Mouse (Mus musculus) MEL (cell line): ENCODE results near the gene Cbx6. TPM values are rescaled to one million over a fixed set of nuclear protein-coding genes. Genes with fewer than 3 reads are reported as not detected.

ENCODE experiments used
- DNase-seq: peaks from one replicate; pipeline ENCODE4 v3.0.0; 2011; ENCODE audit warnings: low read depth, low spot score
- H3K27ac ChIP-seq: 2 replicates; pipeline ENCODE4 v1.5.1; 2012; ENCODE audit warnings: low read depth, mild to moderate bottlenecking, control low read depth, low read length, moderate library complexity; ENCODE audit not compliant: control insufficient read depth
- H3K27me3 ChIP-seq, 2 experiments: fragments of 150-350 bp in 1 of 2; sonication (generic) in 1 of 2; 2 replicates each; pipeline ENCODE4 v1.6.1; 2012; ENCODE audit warnings: low read length in 2 of 2, mild to moderate bottlenecking in 2 of 2, improper control_type of control experiment in 1 of 2, moderate library complexity in 1 of 2; ENCODE audit not compliant: insufficient read depth in 2 of 2, control insufficient read depth in 1 of 2
- H3K36me3 ChIP-seq, 2 experiments: 2 replicates each; pipeline ENCODE4 v1.6.1; 2012 to 2014; ENCODE audit warnings: low read length in 2 of 2, improper control_type of control experiment in 1 of 2, inconsistent platforms in 1 of 2, mild to moderate bottlenecking in 1 of 2; ENCODE audit not compliant: insufficient read depth in 2 of 2, control insufficient read depth in 1 of 2
- H3K4me1 ChIP-seq, 2 experiments: fragments of 150-350 bp in 1 of 2; sonication (generic) in 1 of 2; 2 replicates each; pipeline ENCODE4 v1.6.1; 2012; ENCODE audit warnings: low read length in 2 of 2, improper control_type of control experiment in 1 of 2, mild to moderate bottlenecking in 1 of 2; ENCODE audit not compliant: insufficient read depth in 2 of 2, control insufficient read depth in 1 of 2
- H3K4me3 ChIP-seq, 2 experiments: fragments of 150-350 bp in 1 of 2; sonication (generic) in 1 of 2; 2 replicates each; pipeline ENCODE4 v1.5.1; 2012; ENCODE audit warnings: low read depth in 2 of 2, low read length in 2 of 2, mild to moderate bottlenecking in 2 of 2, moderate library complexity in 2 of 2, control low read depth in 1 of 2, improper control_type of control experiment in 1 of 2; ENCODE audit not compliant: control insufficient read depth in 1 of 2, insufficient read depth in 1 of 2
- H3K79me2 ChIP-seq: 2 replicates; pipeline ENCODE4 v1.6.1; 2012; ENCODE audit warnings: mild to moderate bottlenecking, low read length, moderate library complexity; ENCODE audit not compliant: control insufficient read depth, poor library complexity, insufficient read depth
- H3K9ac ChIP-seq: 2 replicates; pipeline ENCODE4 v1.6.1; 2012; ENCODE audit warnings: low read depth, mild to moderate bottlenecking, control low read depth, low read length, moderate library complexity; ENCODE audit not compliant: control insufficient read depth, poor library complexity, severe bottlenecking
- H3K9me3 ChIP-seq: fragments of 150-350 bp; sonication (generic); replicated peaks from 2 replicates; pipeline ENCODE4 v1.6.1; 2012; ENCODE audit warnings: mild to moderate bottlenecking, low read length, improper control_type of control experiment, moderate library complexity; ENCODE audit not compliant: insufficient read depth
- BHLHE40 ChIP-seq: IDR thresholded peaks from 2 replicates; pipeline ENCODE4 v1.6.1; 2012; ENCODE audit warnings: low read depth, mild to moderate bottlenecking, inconsistent platforms, low read length, improper control_type of control experiment, borderline replicate concordance
- CHD1 ChIP-seq: IDR thresholded peaks from 2 replicates; pipeline ENCODE4 v1.6.1; 2012; ENCODE audit warnings: low read depth, mild to moderate bottlenecking, inconsistent platforms, low read length, improper control_type of control experiment
- CHD2 ChIP-seq: IDR thresholded peaks from 2 replicates; pipeline ENCODE4 v1.6.1; 2011; ENCODE audit warnings: low read length, improper control_type of control experiment
- CTCF ChIP-seq, 3 experiments: IDR thresholded peaks in 2 of 3; conservative IDR thresholded peaks in 1 of 3; 2 replicates each; pipeline ENCODE4 v1.5.1; 2011 to 2012; ENCODE audit warnings: low read length in 3 of 3, low read depth in 2 of 3, mild to moderate bottlenecking in 2 of 3, improper control_type of control experiment in 1 of 3, inconsistent platforms in 1 of 3, mixed read lengths in 1 of 3, moderate library complexity in 1 of 3; ENCODE audit not compliant: control insufficient read depth in 1 of 3, insufficient read depth in 1 of 3, poor library complexity in 1 of 3, severe bottlenecking in 1 of 3
- E2F4 ChIP-seq: IDR thresholded peaks from 2 replicates; pipeline ENCODE4 v1.6.1; 2011; ENCODE audit warnings: low read depth, low read length, improper control_type of control experiment, borderline replicate concordance
- ELF1 ChIP-seq: IDR thresholded peaks from 2 replicates; pipeline ENCODE4 v1.6.1; 2014; ENCODE audit warnings: low read depth, mild to moderate bottlenecking, inconsistent platforms, low read length, improper control_type of control experiment, moderate library complexity
- EP300 ChIP-seq, 2 experiments: IDR thresholded peaks; 2 replicates each; pipeline ENCODE4 v1.6.1; 2011; ENCODE audit warnings: improper control_type of control experiment in 2 of 2, low read length in 2 of 2, low read depth in 1 of 2, mild to moderate bottlenecking in 1 of 2
- ETS1 ChIP-seq: IDR thresholded peaks from 2 replicates; pipeline ENCODE4 v1.6.1; 2012; ENCODE audit warnings: low read depth, mild to moderate bottlenecking, inconsistent platforms, low read length, improper control_type of control experiment, moderate library complexity
- GATA1 ChIP-seq: IDR thresholded peaks from 2 replicates; pipeline ENCODE4 v1.6.1; 2011; ENCODE audit warnings: low read depth, low read length, improper control_type of control experiment
- HCFC1 ChIP-seq: IDR thresholded peaks from 2 replicates; pipeline ENCODE4 v1.6.1; 2012; ENCODE audit warnings: low read depth, mild to moderate bottlenecking, inconsistent platforms, low read length, improper control_type of control experiment, moderate library complexity
- JUND ChIP-seq: IDR thresholded peaks from 2 replicates; pipeline ENCODE4 v1.6.1; 2011; ENCODE audit warnings: low read depth, mild to moderate bottlenecking, improper control_type of control experiment, low read length
- KAT2A ChIP-seq: conservative IDR thresholded peaks from 2 replicates; pipeline ENCODE4 v1.6.1; 2012; ENCODE audit warnings: low read depth, low read length, improper control_type of control experiment, inconsistent platforms
- MAFK ChIP-seq: IDR thresholded peaks from 2 replicates; pipeline ENCODE4 v1.6.1; 2011; ENCODE audit warnings: low read depth, mild to moderate bottlenecking, low read length, improper control_type of control experiment, borderline replicate concordance
- MYB ChIP-seq: IDR thresholded peaks from 2 replicates; pipeline ENCODE4 v1.6.1; 2011; ENCODE audit warnings: mild to moderate bottlenecking, low read depth, low read length, improper control_type of control experiment
- MYC ChIP-seq: IDR thresholded peaks from 2 replicates; pipeline ENCODE4 v1.6.1; 2011; ENCODE audit warnings: low read depth, mild to moderate bottlenecking, low read length, improper control_type of control experiment, moderate library complexity
- NELFE ChIP-seq: IDR thresholded peaks from 2 replicates; pipeline ENCODE4 v1.6.1; 2011; ENCODE audit warnings: low read depth, low read length, improper control_type of control experiment
- NRF1 ChIP-seq: IDR thresholded peaks from 2 replicates; pipeline ENCODE4 v1.6.1; 2014; ENCODE audit warnings: low read depth, mild to moderate bottlenecking, inconsistent platforms, low read length, improper control_type of control experiment, moderate library complexity; ENCODE audit not compliant: poor library complexity, insufficient read depth, severe bottlenecking
- POLR2A ChIP-seq, 2 experiments: IDR thresholded peaks; 2 replicates each; pipeline ENCODE4 v1.6.1; 2011 to 2012; ENCODE audit warnings: low read length in 2 of 2, mild to moderate bottlenecking in 2 of 2, control low read depth in 1 of 2, improper control_type of control experiment in 1 of 2, low read depth in 1 of 2, moderate library complexity in 1 of 2; ENCODE audit not compliant: control insufficient read depth in 1 of 2, insufficient read depth in 1 of 2, poor library complexity in 1 of 2
- POLR2AphosphoS2 ChIP-seq: IDR thresholded peaks from 2 replicates; pipeline ENCODE4 v1.6.1; 2011; ENCODE audit warnings: low read length, improper control_type of control experiment
- RAD21 ChIP-seq: IDR thresholded peaks from 2 replicates; pipeline ENCODE4 v1.6.1; 2011; ENCODE audit warnings: mild to moderate bottlenecking, low read depth, low read length, improper control_type of control experiment
- RCOR1 ChIP-seq: IDR thresholded peaks from 2 replicates; pipeline ENCODE4 v1.6.1; 2012; ENCODE audit warnings: low read depth, mild to moderate bottlenecking, inconsistent platforms, low read length, improper control_type of control experiment
- SIN3A ChIP-seq: IDR thresholded peaks from 2 replicates; pipeline ENCODE4 v1.6.1; 2012; ENCODE audit warnings: low read length, improper control_type of control experiment, inconsistent platforms
- TAL1 ChIP-seq: IDR thresholded peaks from 2 replicates; pipeline ENCODE4 v1.6.1; 2012; ENCODE audit warnings: mild to moderate bottlenecking, inconsistent platforms, low read length, moderate library complexity, mixed read lengths
- TBP ChIP-seq: IDR thresholded peaks from 2 replicates; pipeline ENCODE4 v1.8.0; 2011; ENCODE audit warnings: low read depth, low read length, improper control_type of control experiment
- TCF12 ChIP-seq: IDR thresholded peaks from 2 replicates; pipeline ENCODE4 v1.6.1; 2014; ENCODE audit warnings: low read depth, mild to moderate bottlenecking, inconsistent platforms, low read length, improper control_type of control experiment, moderate library complexity
- UBTF ChIP-seq: IDR thresholded peaks from 2 replicates; pipeline ENCODE4 v1.6.1; 2012; ENCODE audit warnings: low read depth, mild to moderate bottlenecking, inconsistent platforms, low read length, improper control_type of control experiment, moderate library complexity, borderline replicate concordance; ENCODE audit not compliant: insufficient read depth
- USF1 ChIP-seq: IDR thresholded peaks from 2 replicates; pipeline ENCODE4 v1.6.1; 2014; ENCODE audit warnings: low read depth, mild to moderate bottlenecking, inconsistent platforms, low read length, improper control_type of control experiment, moderate library complexity
- USF2 ChIP-seq, 2 experiments: IDR thresholded peaks; 2 replicates each; pipeline ENCODE4 v1.6.1; 2011 to 2012; ENCODE audit warnings: improper control_type of control experiment in 2 of 2, low read length in 2 of 2, borderline replicate concordance in 1 of 2, inconsistent platforms in 1 of 2, low read depth in 1 of 2, mild to moderate bottlenecking in 1 of 2; ENCODE audit not compliant: insufficient read depth in 1 of 2
- ZC3H11A ChIP-seq: IDR thresholded peaks from 2 replicates; pipeline ENCODE4 v1.6.1; 2012; ENCODE audit warnings: low read depth, mild to moderate bottlenecking, inconsistent platforms, low read length, improper control_type of control experiment
- ZKSCAN1 ChIP-seq: IDR thresholded peaks from 2 replicates; pipeline ENCODE4 v1.6.1; 2012; ENCODE audit warnings: low read depth, mild to moderate bottlenecking, inconsistent platforms, low read length, improper control_type of control experiment, moderate library complexity
- ZMIZ1 ChIP-seq: IDR thresholded peaks from 2 replicates; pipeline ENCODE4 v1.6.1; 2012; ENCODE audit warnings: low read depth, mild to moderate bottlenecking, inconsistent platforms, low read length, improper control_type of control experiment, moderate library complexity
- ZNF384 ChIP-seq: IDR thresholded peaks from 2 replicates; pipeline ENCODE4 v1.6.1; 2012; ENCODE audit warnings: low read depth, mild to moderate bottlenecking, inconsistent platforms, low read length, improper control_type of control experiment
- polyA plus RNA-seq, 2 experiments: library from polyadenylated mRNA; stranded (reverse) in 1 of 2; unstranded in 1 of 2; fragments of >175 nt in 1 of 2; fragments of >200 nt in 1 of 2; gene quantifications; 2 replicates each; pipeline versions ENCODE4 v1.2.1 to v1.2.4; 2012; ENCODE audit warnings: low replicate concordance in 2 of 2, low read depth in 1 of 2; ENCODE audit not compliant: insufficient read length in 2 of 2, insufficient read depth in 1 of 2, missing spikeins in 1 of 2
- total RNA-seq: library from RNA; depleted of rRNA; stranded (reverse); fragments of 300-350 nt; gene quantifications from 2 replicates; pipeline ENCODE4 v1.2.3, GENCODE M21; 2012

Gene Cbx6
- total and polyA plus RNA-seq, 3 experiments, result 25.1 to 43.6 TPM; not detected in 1

DNA sequence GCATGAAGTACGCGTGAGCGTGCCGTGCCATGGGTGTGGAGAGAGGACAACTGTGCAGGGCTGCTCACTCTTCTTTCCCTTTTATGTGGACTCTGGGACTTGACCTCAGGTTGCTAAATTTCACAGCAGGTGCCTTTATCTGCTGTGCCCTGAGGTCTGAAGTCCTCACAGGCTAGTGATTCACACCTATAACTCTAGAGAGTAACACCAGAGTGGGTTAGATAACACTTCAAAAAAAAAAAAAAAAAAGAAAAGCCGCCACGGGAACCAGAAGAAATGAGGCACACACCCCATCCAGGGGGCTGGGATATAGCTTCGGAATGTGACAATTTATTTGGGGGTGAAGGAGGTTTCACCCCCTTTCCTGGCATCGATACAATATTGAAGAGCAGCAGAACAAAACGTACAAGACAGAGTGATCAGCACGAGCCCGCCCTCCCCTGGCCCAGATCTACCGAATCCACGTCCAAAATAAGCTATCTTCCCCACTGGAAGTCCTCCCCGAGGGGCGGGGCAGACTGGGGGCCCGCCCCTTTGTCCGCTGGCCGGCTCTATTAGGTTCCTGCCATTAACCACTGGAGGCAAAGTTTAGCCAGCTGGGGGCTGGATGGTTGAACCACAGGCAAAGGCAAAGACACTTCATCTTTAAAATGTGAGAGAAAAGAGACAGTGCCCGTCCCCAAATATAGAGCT, 10.8 kb downstream of the Cbx6 start (continued):
- no peak for TF ChIP-seq JUND

DNA sequence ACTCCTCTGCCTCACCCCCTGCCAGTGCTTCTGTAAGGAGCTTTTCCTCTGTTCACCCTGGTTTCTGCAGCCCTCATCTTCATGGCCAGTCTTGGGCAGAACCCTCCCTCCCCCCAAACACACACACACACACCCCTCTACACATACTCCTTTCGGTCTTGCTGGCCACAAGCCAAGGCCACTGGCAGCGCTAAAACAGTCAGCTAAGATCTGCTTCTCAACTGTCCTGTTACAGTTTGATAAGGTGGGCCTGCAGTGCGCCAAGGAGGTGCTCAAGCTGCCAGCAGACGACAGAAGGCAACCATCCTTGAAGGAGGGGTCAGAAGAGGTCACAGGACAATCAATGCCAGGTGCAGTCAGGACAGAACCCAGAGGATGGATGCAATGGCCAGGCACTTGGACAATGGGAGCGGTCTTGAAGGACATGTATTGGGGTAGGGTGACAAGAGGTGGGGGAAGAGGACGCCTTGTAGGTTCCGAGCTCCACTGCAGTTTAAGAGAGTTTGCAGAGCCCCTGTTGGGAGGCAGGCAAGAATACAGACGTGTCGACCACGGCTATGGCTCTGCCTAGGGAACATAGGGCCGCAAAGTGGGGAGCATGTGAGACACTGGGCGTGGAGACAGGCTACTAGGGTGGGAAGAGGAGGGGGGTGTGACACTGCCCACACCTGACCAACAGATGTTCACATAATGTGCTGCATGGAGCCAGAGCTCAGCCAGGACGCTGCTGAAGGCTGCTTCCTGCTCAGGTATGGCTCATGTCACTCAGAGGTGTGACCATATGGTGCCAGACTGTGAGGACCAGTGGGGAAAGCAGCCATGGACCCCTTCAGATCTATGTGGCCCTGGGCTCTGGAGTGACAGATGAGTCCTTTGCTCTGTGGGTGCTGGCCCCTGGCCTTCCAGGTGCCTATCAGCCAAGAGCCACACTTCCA, 12.0 kb downstream of the Cbx6 start:
- peaks cover 0 to 27% of the 10 kb centered on the region in 2 experiments; a peak in 2 of 4 replicates for H3K36me3 ChIP-seq
- H3K79me2 ChIP-seq, result no peaks in the 10 kb centered on the region
- no peaks in the 10 kb centered on the region for H3K9me3 ChIP-seq
- peak; percentile 93 for DNase-seq
- no peaks in the 10 kb centered on the region for H3K27me3 ChIP-seq
- peaks cover 27 to 31% of the 10 kb centered on the region in 2 experiments for H3K4me1 ChIP-seq
- peak overlapping the region; percentile 15 for H3K9ac ChIP-seq
- no peak overlapping the region for H3K4me3 ChIP-seq
- H3K27ac ChIP-seq, result peak overlapping the region; percentile 72
- peak; percentile 91 for TF ChIP-seq TCF12
- peak; percentile 95 for TF ChIP-seq TAL1
- TF ChIP-seq MYB, result peak; percentile 70
- TF ChIP-seq SIN3A, result peak; percentile 71
- TF ChIP-seq MYC, result 0 out of 2 replicates have a peak, but pooled peaks have one; percentile 6
- no peak for TF ChIP-seq ELF1
- peak; percentile 43; the same call in 1 of the 2 replicates for TF ChIP-seq ZMIZ1
- TF ChIP-seq GATA1, result peak; percentile 76
- no peak for TF ChIP-seq USF1
- no peak; a peak in 1 of 4 replicates for TF ChIP-seq POLR2A (IDR thresholded peaks at IDR 0.05; ENCODE audit: control insufficient read depth in 1 of 2, insufficient read depth in 1 of 2, low read depth in 1 of 2, low read length in 2 of 2, poor library complexity in 1 of 2)
- TF ChIP-seq ZNF384, result peak; percentile 35; the same call in 1 of the 2 replicates
- TF ChIP-seq KAT2A, result no peak
- TF ChIP-seq EP300 (IDR thresholded peaks at IDR 0.05; ENCODE audit: low read depth in 1 of 2, low read length in 2 of 2), result peak; percentile 82 to 93
- peak; percentile 82 for TF ChIP-seq ETS1
- TF ChIP-seq HCFC1, result peak; percentile 36; the same call in 1 of the 2 replicates
- TF ChIP-seq POLR2AphosphoS2, result peak; percentile 92
- TF ChIP-seq USF2 (IDR thresholded peaks at IDR 0.05; ENCODE audit: borderline replicate concordance in 1 of 2, insufficient read depth in 1 of 2, low read depth in 1 of 2, low read length in 2 of 2), result no peak
- no peak for TF ChIP-seq BHLHE40
- no peak for TF ChIP-seq CHD1
- no peak; the same call in 1 of the 2 replicates for TF ChIP-seq CHD2
- no peak for TF ChIP-seq ZC3H11A
- TF ChIP-seq NRF1, result peak; percentile 58; the same call in 1 of the 2 replicates
- 0 out of 2 replicates have a peak, but pooled peaks have one; percentile 27 for TF ChIP-seq RCOR1
- TF ChIP-seq TBP, result no peak
- no peak for TF ChIP-seq RAD21
- TF ChIP-seq UBTF, result no peak
- TF ChIP-seq E2F4, result no peak
- no peak for TF ChIP-seq ZKSCAN1
- no peak for TF ChIP-seq MAFK
- TF ChIP-seq CTCF (IDR thresholded peaks at IDR 0.05 in 2 of 3, conservative IDR thresholded peaks at IDR 0.05 in 1 of 3; ENCODE audit: control insufficient read depth in 1 of 3, insufficient read depth in 1 of 3, low read depth in 2 of 3, low read length in 3 of 3, poor library complexity in 1 of 3, severe bottlenecking in 1 of 3), result no peak
- TF ChIP-seq NELFE, result no peak
